Mouse (Mus musculus) adrenal gland, postnatal 4 days (tissue): ENCODE data around the gene Myd88. TPM values are rescaled to one million over a fixed set of nuclear protein-coding genes. Genes with fewer than 3 reads are reported as not detected.
A peak's percentile ranks its signal among the peaks of the same experiment; 100 is the strongest.
"Not testable (repeated sequence)": the region's sequence is repeated elsewhere in the genome, so short reads cannot be mapped to it uniquely, and the experiment has no call there.

Source experiments
- DNase-seq, 2 experiments: peaks; one replicate each; pipeline ENCODE4 v3.0.0; 2021 to 2022; ENCODE audit warnings: low spot score in 2 of 2, mixed read lengths in 2 of 2
- long read RNA-seq, 2 experiments: library from polyadenylated mRNA; stranded (forward); transcript quantifications; one replicate each; pipeline ENCODE4 v2.0.0; 2021
- total RNA-seq, 2 experiments: library from RNA; stranded (reverse); gene quantifications; 2 replicates each; pipeline ENCODE4 v1.2.3; 2021

Gene Myd88
- total RNA-seq: 10 to 100 TPM; 29.4 to 31.3 TPM
- long read RNA-seq, experiment 1, transcript Myd88-201 (6 exons, 1,960 nt): major isoform, 22 of 25 reads
- long read RNA-seq, experiment 1, partial matches to known transcripts: 1 of 25 reads
- long read RNA-seq, experiment 1, other reads (novel, unspliced or antisense): 2 of 25 reads
- long read RNA-seq, experiment 2, transcript Myd88-201 (6 exons, 1,960 nt): major isoform, 27 of 38 reads
- long read RNA-seq, experiment 2, partial matches to known transcripts: 10 of 38 reads
- long read RNA-seq, experiment 2, other reads (novel, unspliced or antisense): 1 of 38 reads

GRCm38 (mm10) chr9:119340909-119341816 is at the start of gene Myd88:
Gene Myd88, minus strand, starts transcription at chr9:119341411.
- DNase-seq: peak; percentile 68 to 90

- DNase-seq: no peak
Measured at GRCm38 (mm10) chr9:119390214-119390613, 49.0 kb upstream of the Myd88 start.

- DNase-seq: no peak
Measured at GRCm38 (mm10) chr9:119388956-119389355, 47.7 kb upstream of the Myd88 start.

GRCm38 (mm10) chr9:119382603-119383002 is 41.4 kb upstream of the Myd88 start:
- DNase-seq: no peak

GRCm38 (mm10) chr9:119378231-119378630 is 37.0 kb upstream of the Myd88 start:
- DNase-seq: no peak

GRCm38 (mm10) chr9:119375556-119375955 is 34.3 kb upstream of the Myd88 start:
- DNase-seq: no peak

GRCm38 (mm10) chr9:119375008-119375407 is 33.8 kb upstream of the Myd88 start:
- no peak for DNase-seq

- no peak for DNase-seq
Measured at GRCm38 (mm10) chr9:119371251-119371650, 30.0 kb upstream of the Myd88 start.

GRCm38 (mm10) chr9:119370770-119371169 is 29.6 kb upstream of the Myd88 start:
- DNase-seq: not testable (repeated sequence)

GRCm38 (mm10) chr9:119368367-119368766 is 27.2 kb upstream of the Myd88 start:
- DNase-seq: no peak

GRCm38 (mm10) chr9:119365284-119365683 is 24.1 kb upstream of the Myd88 start, which contains the start of gene Slc22a14:
Gene Slc22a14, minus strand, starts transcription at chr9:119365553.
- DNase-seq: no peak

- no peak for DNase-seq
Measured at GRCm38 (mm10) chr9:119363229-119363628, 22.0 kb upstream of the Myd88 start.

- no peak for DNase-seq
Measured at GRCm38 (mm10) chr9:119361416-119361815, 20.2 kb upstream of the Myd88 start.

GRCm38 (mm10) chr9:119358058-119358429 is 16.8 kb upstream of the Myd88 start:
- DNase-seq: no peak

GRCm38 (mm10) chr9:119357331-119358057 is 16.3 kb upstream of the Myd88 start, which contains the start of gene Xylb:
Gene Xylb, plus strand, starts transcription at chr9:119357381.
- peak; percentile 84 to 86 for DNase-seq

- no peak for DNase-seq
Measured at GRCm38 (mm10) chr9:119355943-119356342, 14.7 kb upstream of the Myd88 start.

GRCm38 (mm10) chr9:119353926-119354325 is 12.7 kb upstream of the Myd88 start:
- DNase-seq: no peak

GRCm38 (mm10) chr9:119352060-119352459 is 10.8 kb upstream of the Myd88 start:
- DNase-seq: peak; percentile 60 to 72

GRCm38 (mm10) chr9:119350947-119351705 is 9.9 kb upstream of the Myd88 start:
- DNase-seq: no peak

- no peak for DNase-seq
Measured at GRCm38 (mm10) chr9:119350531-119350930, 9.3 kb upstream of the Myd88 start.

GRCm38 (mm10) chr9:119346376-119346775 is 5.2 kb upstream of the Myd88 start:
- DNase-seq: no peak
